Mouse (Mus musculus): ENCODE measurements around the gene Chtop. TPM values are rescaled to one million over a fixed set of nuclear protein-coding genes. Genes with fewer than 3 reads are reported as not detected.
A peak's percentile ranks its signal among the peaks of the same experiment; 100 is the strongest.

Gene Chtop
- total RNA-seq, 2 experiments from 2014 or later: 196 TPM

GRCm38 (mm10) chr3:90513796-90514590 lies 4.7 kb upstream of the Chtop start, which contains the start of the genes S100a1 and S100a13:
Gene S100a1, minus strand, starts transcription at chr3:90514392.
Gene S100a13, plus strand, starts transcription at chr3:90514435.
- peak in 1 of 2 experiments; percentile 79 for DNase-seq (ENCODE audit: extremely low spot score in 1 of 2, low spot score in 2 of 2)
- intact Hi-C loops (cut with DNase I): no loop called here

GRCm38 (mm10) chr3:90512948-90513642 lies 3.8 kb upstream of the Chtop start:
- intact Hi-C loops (cut with DNase I): no loop called here
- no peak for DNase-seq (ENCODE audit: extremely low spot score in 1 of 2, low spot score in 2 of 2)

GRCm38 (mm10) chr3:90512276-90512675 lies 3.0 kb upstream of the Chtop start:
- no peak for DNase-seq (ENCODE audit: extremely low spot score in 1 of 2, low spot score in 2 of 2)
- intact Hi-C loops (cut with DNase I): no loop called here

GRCm38 (mm10) chr3:90509747-90510123 lies 437 bp upstream of the Chtop start:
- intact Hi-C loops (cut with DNase I): loop anchor here (5.0 kb wide), 2 partner anchors 143 to 198 kb away; partner anchors contain the start of gene S100a7a

GRCm38 (mm10) chr3:90508287-90508949 lies 880 bp downstream of the Chtop start:
- intact Hi-C loops (cut with DNase I): loop anchor here (5.0 kb wide), 2 partner anchors 144 to 199 kb away; partner anchors contain the start of gene S100a7a

More at GRCm38 (mm10) chr3:90509747-90510123, 437 bp upstream of the Chtop start:
- DNase-seq (ENCODE audit: extremely low spot score in 1 of 2, low spot score in 2 of 2): no peak

GRCm38 (mm10) chr3:90506362-90506761 lies 2.9 kb downstream of the Chtop start:
- no peak for DNase-seq (ENCODE audit: extremely low spot score in 1 of 2, low spot score in 2 of 2)
- intact Hi-C loops (cut with DNase I): loop anchor here (5.0 kb wide), 2 partner anchors 146 to 201 kb away; partner anchors contain the start of gene S100a7a

More at GRCm38 (mm10) chr3:90508287-90508949, 880 bp downstream of the Chtop start:
- DNase-seq (ENCODE audit: extremely low spot score in 1 of 2, low spot score in 2 of 2): no peak

- intact Hi-C loops (cut with DNase I): loop anchor here (5.0 kb wide), 2 partner anchors 147 to 202 kb away; partner anchors contain the start of gene S100a7a
- no peak for DNase-seq (ENCODE audit: extremely low spot score in 1 of 2, low spot score in 2 of 2)
Measured at GRCm38 (mm10) chr3:90505216-90505615, 4.1 kb downstream of the Chtop start.

GRCm38 (mm10) chr3:90503444-90503843 lies 5.9 kb downstream of the Chtop start:
- intact Hi-C loops (cut with DNase I): no loop called here
- no peak for DNase-seq (ENCODE audit: extremely low spot score in 1 of 2, low spot score in 2 of 2)

- intact Hi-C loops (cut with DNase I): no loop called here
Measured at GRCm38 (mm10) chr3:90497597-90497996, 11.7 kb downstream of the Chtop start.

GRCm38 (mm10) chr3:90495850-90496525 lies 13.3 kb downstream of the Chtop start:
- intact Hi-C loops (cut with DNase I): no loop called here

More at GRCm38 (mm10) chr3:90497597-90497996, 11.7 kb downstream of the Chtop start:
- no peak for DNase-seq (ENCODE audit: extremely low spot score in 1 of 2, low spot score in 2 of 2)

GRCm38 (mm10) chr3:90493831-90494540 lies 15.3 kb downstream of the Chtop start:
- no peak for DNase-seq (ENCODE audit: extremely low spot score in 1 of 2, low spot score in 2 of 2)
- intact Hi-C loops (cut with DNase I): loop anchor here (5.0 kb wide), 1 partner anchor 213 kb away; no protein-coding TSS in a partner anchor

More at GRCm38 (mm10) chr3:90495850-90496525, 13.3 kb downstream of the Chtop start:
- no peak for DNase-seq (ENCODE audit: extremely low spot score in 1 of 2, low spot score in 2 of 2)

- intact Hi-C loops (cut with DNase I): loop anchor here (2.0 to 5.0 kb wide), 2 partner anchors 161 to 216 kb away; no protein-coding TSS in a partner anchor
- DNase-seq (ENCODE audit: extremely low spot score in 1 of 2, low spot score in 2 of 2): peak; percentile 38 to 41
Measured at GRCm38 (mm10) chr3:90491350-90491749, 17.9 kb downstream of the Chtop start.

GRCm38 (mm10) chr3:90490696-90491256 lies 18.5 kb downstream of the Chtop start, which contains the start of gene Snapin:
Gene Snapin, minus strand, starts transcription at chr3:90491033.
- intact Hi-C loops (cut with DNase I): loop anchor here (2.0 to 5.0 kb wide), 2 partner anchors 162 to 217 kb away; no protein-coding TSS in a partner anchor
- peak; percentile 92 to 97 for DNase-seq (ENCODE audit: extremely low spot score in 1 of 2, low spot score in 2 of 2)

- no peak for DNase-seq (ENCODE audit: extremely low spot score in 1 of 2, low spot score in 2 of 2)
- intact Hi-C loops (cut with DNase I): no loop called here
Measured at GRCm38 (mm10) chr3:90488576-90488975, 20.7 kb downstream of the Chtop start.

GRCm38 (mm10) chr3:90486998-90487397 lies 22.3 kb downstream of the Chtop start:
- intact Hi-C loops (cut with DNase I): no loop called here
- no peak for DNase-seq (ENCODE audit: extremely low spot score in 1 of 2, low spot score in 2 of 2)

GRCm38 (mm10) chr3:90475831-90476611 lies 33.3 kb downstream of the Chtop start, which contains the start of gene Ilf2:
Gene Ilf2, plus strand, starts transcription at chr3:90476126.
- intact Hi-C loops (cut with DNase I): no loop called here
- peak; percentile 96 to 98 for DNase-seq (ENCODE audit: extremely low spot score in 1 of 2, low spot score in 2 of 2)

Data from left cerebral cortex, postnatal 10 days (tissue).